Mouse (Mus musculus) bone marrow macrophage, adult 2 months (primary cell): Measurements from ENCODE around the gene Svs6. TPM values are rescaled to one million over a fixed set of nuclear protein-coding genes. Genes with fewer than 3 reads are reported as not detected.
"Not testable (repeated sequence)": the region's sequence is repeated elsewhere in the genome, so short reads cannot be mapped to it uniquely, and the experiment has no call there.

ENCODE experiments used
- H3K27ac ChIP-seq: 2 replicates; pipeline ENCODE4 v1.5.1; 2012; ENCODE audit warnings: low read depth, low read length; ENCODE audit not compliant: insufficient read depth
- H3K4me1 ChIP-seq: 2 replicates; pipeline ENCODE4 v1.6.1; 2012; ENCODE audit warnings: low read length; ENCODE audit not compliant: control insufficient read depth, insufficient read depth
- H3K4me3 ChIP-seq: 2 replicates; pipeline ENCODE4 v1.5.1; 2012; ENCODE audit warnings: mild to moderate bottlenecking, low read length, moderate library complexity; ENCODE audit not compliant: insufficient read depth
- CTCF ChIP-seq: IDR thresholded peaks from 2 replicates; pipeline ENCODE4 v1.5.1; 2012; ENCODE audit warnings: low read depth, mild to moderate bottlenecking, low read length, moderate library complexity
- POLR2A ChIP-seq: IDR thresholded peaks from 2 replicates; pipeline ENCODE4 v1.6.1; 2012; ENCODE audit warnings: mild to moderate bottlenecking, low read depth, low read length, borderline replicate concordance
- polyA plus RNA-seq: library from polyadenylated mRNA; stranded (reverse); fragments of >200 nt; gene quantifications from 2 replicates; pipeline ENCODE4 v1.2.4, GENCODE M21; 2012; ENCODE audit not compliant: missing spikeins, insufficient read depth, insufficient read length

The Svs6 gene
- polyA plus RNA-seq: not detected in 2 replicates

GRCm38 (mm10) chr2:164316451-164316850 is at the start of gene Svs6:
Svs6 (plus strand) TSS chr2:164316751.
- not testable (repeated sequence) for H3K4me1 ChIP-seq, H3K4me3 ChIP-seq, H3K27ac ChIP-seq

- H3K27ac ChIP-seq: no peak within 1 kb of the TSS
- no peak within 1 kb of the TSS for H3K4me3 ChIP-seq
- TF ChIP-seq POLR2A (no peak), CTCF (no peak)
- H3K4me1 ChIP-seq: no peaks in the 10 kb centered on the region
These were observed 38.2 kb upstream of the Svs6 start, which contains the start of gene Svs4 for GRCm38 (mm10) chr2:164278359-164278758. Svs4 (minus strand) TSS chr2:164278459.

- not testable (repeated sequence) for H3K4me1 ChIP-seq, H3K4me3 ChIP-seq, H3K27ac ChIP-seq
These were observed 27.6 kb upstream of the Svs6 start, which contains the start of gene Svs3a for GRCm38 (mm10) chr2:164288968-164289367. Svs3a (plus strand) TSS chr2:164289268.

GRCm38 (mm10) chr2:164312599-164312998 is 4.0 kb upstream of the Svs6 start:
- no peak overlapping the region for H3K4me3 ChIP-seq
- no peak overlapping the region for H3K27ac ChIP-seq
- H3K4me1 ChIP-seq: no peaks in the 10 kb centered on the region
- no peak for TF ChIP-seq POLR2A

GRCm38 (mm10) chr2:164315460-164315859 is 1.1 kb upstream of the Svs6 start:
- not testable (repeated sequence) for H3K27ac ChIP-seq, H3K4me3 ChIP-seq, H3K4me1 ChIP-seq

GRCm38 (mm10) chr2:164320983-164321382 is 4.4 kb downstream of the Svs6 start:
- Histone ChIP-seq H3K4me1 (no peaks in the 10 kb centered on the region), H3K4me3 (no peak overlapping the region), H3K27ac (no peak overlapping the region)
- TF ChIP-seq POLR2A: no peak
- TF ChIP-seq CTCF: no peak

- H3K4me3 ChIP-seq, H3K4me1 ChIP-seq: not testable (repeated sequence)
These were observed 15.9 kb downstream of the Svs6 start, which contains the start of gene Svs5 for GRCm38 (mm10) chr2:164332440-164332839. Svs5 (plus strand) TSS chr2:164332740.

GRCm38 (mm10) chr2:164343732-164344131 is 27.2 kb downstream of the Svs6 start:
- not testable (repeated sequence) for H3K4me3 ChIP-seq, H3K4me1 ChIP-seq, H3K27ac ChIP-seq

More at GRCm38 (mm10) chr2:164332440-164332839, 15.9 kb downstream of the Svs6 start, which contains the start of gene Svs5:
- not testable (repeated sequence) for H3K27ac ChIP-seq

GRCm38 (mm10) chr2:164347697-164348096 is 31.1 kb downstream of the Svs6 start:
- H3K4me1 ChIP-seq, H3K4me3 ChIP-seq, H3K27ac ChIP-seq: not testable (repeated sequence)

- H3K4me3 ChIP-seq: no peak overlapping the region
- no peak overlapping the region for H3K27ac ChIP-seq
- TF ChIP-seq POLR2A: no peak
- TF ChIP-seq CTCF: no peak
- H3K4me1 ChIP-seq: no peaks in the 10 kb centered on the region
These were observed 32.4 kb downstream of the Svs6 start for GRCm38 (mm10) chr2:164348980-164349379.

GRCm38 (mm10) chr2:164352697-164353096 is 36.1 kb downstream of the Svs6 start:
- no peak overlapping the region for H3K27ac ChIP-seq

More at GRCm38 (mm10) chr2:164352697-164353096, 36.1 kb downstream of the Svs6 start:
- H3K4me3 ChIP-seq: no peak overlapping the region
- TF ChIP-seq CTCF (no peak), POLR2A (no peak)
- peaks cover 11% of the 10 kb centered on the region; the same call in 1 of the 2 replicates for H3K4me1 ChIP-seq
